Mouse (Mus musculus): ENCODE data around the gene Fscn3. TPM values are rescaled to one million over a fixed set of nuclear protein-coding genes. Genes with fewer than 3 reads are reported as not detected.

Fscn3 gene
- polyA plus RNA-seq, 1 experiment from 2014 or later, result not detected

DNA sequence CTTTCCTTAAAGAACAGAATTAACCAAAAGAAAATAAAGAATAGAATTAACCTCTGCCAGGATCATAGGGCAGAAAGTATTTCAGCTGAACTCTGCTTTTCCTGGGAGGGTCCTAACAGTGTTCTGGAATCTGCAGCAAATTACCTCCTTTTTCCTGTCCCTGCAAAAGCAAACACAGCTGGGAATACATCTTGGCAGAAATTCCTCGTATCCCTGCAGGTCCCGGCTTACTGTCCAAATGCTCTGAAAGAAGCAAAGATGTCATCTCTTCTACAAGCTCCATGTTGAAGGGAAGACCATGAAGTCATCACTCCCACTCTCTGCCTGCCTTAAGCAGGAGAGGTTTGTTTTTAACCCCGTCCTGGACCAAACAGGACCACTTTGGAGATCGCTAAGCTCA lies 10.6 kb upstream of the Fscn3 start:
- H3K36me3 ChIP-seq, result peaks cover 38% of the 10 kb centered on the region
- no peak overlapping the region for H3K4me3 ChIP-seq
- no peak for ATAC-seq (ENCODE audit: insufficient number of reproducible peaks, low FRiP score, low TSS enrichment, low read depth)
- no peak overlapping the region for H3K4me2 ChIP-seq
- no peak overlapping the region for H3K27ac ChIP-seq
- no peak overlapping the region for H3K9ac ChIP-seq
- peaks cover 27% of the 10 kb centered on the region for H3K4me1 ChIP-seq
- WGBS, result 74% methylated on average over 4 of the region's 4 CpGs
- H3K9me3 ChIP-seq, result no peaks in the 10 kb centered on the region
- H3K27me3 ChIP-seq, result no peaks in the 10 kb centered on the region

DNA sequence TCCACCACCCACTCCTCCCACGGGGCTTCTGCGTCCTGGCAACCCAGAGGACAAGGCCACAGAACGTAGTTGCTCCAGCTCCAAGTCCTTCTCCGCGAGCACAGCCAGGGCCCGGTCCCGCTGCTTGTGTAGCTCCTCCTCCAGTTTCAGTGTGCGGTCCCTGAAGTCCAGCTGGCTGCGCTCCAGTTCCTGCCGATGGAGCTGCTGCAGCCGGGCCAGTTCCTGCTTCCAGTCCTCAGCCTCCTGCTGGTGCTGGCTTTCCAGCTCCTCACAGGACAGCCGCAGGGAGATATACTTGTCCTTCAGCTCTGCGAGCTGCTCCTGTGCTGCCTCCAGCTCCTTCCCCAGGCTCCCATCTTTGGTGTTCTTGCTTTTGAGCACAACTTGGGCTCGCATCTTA lies 9.1 kb upstream of the Fscn3 start:
- no peak overlapping the region for H3K4me2 ChIP-seq
- 90% methylated on average over 14 of the region's 14 CpGs for WGBS
- no peak overlapping the region for H3K9ac ChIP-seq
- no peaks in the 10 kb centered on the region for H3K27me3 ChIP-seq
- no peaks in the 10 kb centered on the region for H3K9me3 ChIP-seq
- no peak for ATAC-seq (ENCODE audit: insufficient number of reproducible peaks, low FRiP score, low TSS enrichment, low read depth)
- no peak overlapping the region for H3K4me3 ChIP-seq
- H3K36me3 ChIP-seq, result peaks cover 38% of the 10 kb centered on the region
- H3K4me1 ChIP-seq, result peaks cover 32% of the 10 kb centered on the region
- no peak overlapping the region for H3K27ac ChIP-seq

DNA sequence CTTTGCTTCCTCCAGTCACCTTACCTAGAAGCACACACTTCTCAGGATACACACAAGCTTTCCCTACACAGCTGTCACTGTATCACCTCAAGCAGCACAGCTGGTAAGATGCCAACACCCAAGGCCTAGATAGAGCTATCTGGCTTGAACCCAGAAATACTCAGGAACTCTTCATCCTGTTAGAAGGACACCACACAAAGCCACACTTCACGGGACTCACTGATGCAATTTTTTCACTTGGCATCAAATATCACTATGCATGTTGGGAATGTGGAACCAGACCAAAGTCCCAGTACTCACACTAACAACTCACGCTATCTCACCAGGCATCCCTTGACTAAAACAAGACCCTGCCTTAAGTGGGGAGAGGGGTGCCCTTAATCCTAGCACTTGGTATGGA lies 7.9 kb upstream of the Fscn3 start:
- Histone ChIP-seq H3K27ac (no peak overlapping the region), H3K27me3 (no peaks in the 10 kb centered on the region), H3K9ac (no peak overlapping the region), H3K4me3 (0 out of 2 replicates have a peak overlapping the region, but pooled peaks have one; percentile 76), H3K36me3 (peaks cover 35% of the 10 kb centered on the region), H3K4me2 (peak overlapping the region; percentile 87; the same call in 1 of the 2 replicates), H3K9me3 (no peaks in the 10 kb centered on the region), H3K4me1 (peaks cover 37% of the 10 kb centered on the region)
- 66% methylated on average over 2 of the region's 2 CpGs for WGBS
- no peak for ATAC-seq (ENCODE audit: insufficient number of reproducible peaks, low FRiP score, low TSS enrichment, low read depth)

DNA sequence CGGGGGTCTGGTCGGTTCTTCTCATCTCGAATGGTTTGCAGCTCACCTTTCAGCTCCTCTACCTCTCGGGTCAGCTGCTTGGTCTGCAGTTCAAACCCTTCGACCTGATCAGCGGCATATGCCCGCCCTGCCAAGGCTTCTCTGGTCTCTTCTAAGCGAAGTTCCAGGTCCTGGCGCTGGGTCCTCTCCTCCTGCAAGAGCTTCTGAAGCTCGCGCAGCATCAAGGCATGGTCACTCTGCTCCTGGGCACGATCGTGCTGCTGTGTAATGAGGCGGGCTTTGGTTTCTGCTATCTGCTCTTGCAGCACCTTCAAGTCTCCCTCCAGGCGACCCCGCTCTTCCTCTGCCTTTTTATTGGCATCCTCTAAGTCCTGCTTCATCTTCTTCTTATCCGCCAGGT lies 7.2 kb upstream of the Fscn3 start:
- Histone ChIP-seq H3K27ac (no peak overlapping the region), H3K9ac (no peak overlapping the region), H3K4me1 (peaks cover 43% of the 10 kb centered on the region), H3K4me2 (peak overlapping the region; percentile 87), H3K4me3 (peak overlapping the region; percentile 76), H3K27me3 (no peaks in the 10 kb centered on the region), H3K36me3 (peaks cover 33% of the 10 kb centered on the region), H3K9me3 (no peaks in the 10 kb centered on the region)
- ATAC-seq (ENCODE audit: insufficient number of reproducible peaks, low FRiP score, low TSS enrichment, low read depth), result no peak
- 77% methylated on average over 17 of the region's 17 CpGs for WGBS

DNA sequence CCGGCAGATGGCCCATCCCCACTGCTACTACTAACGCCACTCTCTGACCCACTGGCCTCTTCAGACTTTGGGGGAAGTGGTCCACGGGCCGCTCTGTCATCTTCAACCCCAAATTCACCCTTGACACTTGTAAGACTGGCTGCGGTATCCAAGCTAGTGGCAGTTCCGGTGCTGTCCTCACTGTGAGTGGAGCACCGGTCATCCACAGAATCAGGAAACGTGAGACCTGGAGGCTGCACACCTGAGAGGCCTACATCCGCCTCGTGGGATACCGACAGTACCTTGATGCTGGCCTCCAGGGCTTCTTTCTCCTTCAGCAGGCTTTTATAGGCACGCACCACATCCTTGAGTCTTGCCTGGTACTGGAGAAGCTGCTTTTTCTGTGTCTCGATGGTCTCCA lies 6.7 kb upstream of the Fscn3 start:
- ATAC-seq (ENCODE audit: insufficient number of reproducible peaks, low FRiP score, low TSS enrichment, low read depth), result no peak
- H3K9ac ChIP-seq, result peak overlapping the region; percentile 53
- H3K9me3 ChIP-seq, result no peaks in the 10 kb centered on the region
- H3K4me2 ChIP-seq, result peak overlapping the region; percentile 87
- H3K27me3 ChIP-seq, result no peaks in the 10 kb centered on the region
- peaks cover 31% of the 10 kb centered on the region for H3K36me3 ChIP-seq
- H3K27ac ChIP-seq, result peak overlapping the region; percentile 65
- WGBS, result 20% methylated on average over 13 of the region's 13 CpGs
- H3K4me1 ChIP-seq, result peaks cover 45% of the 10 kb centered on the region
- peak overlapping the region; percentile 76 for H3K4me3 ChIP-seq

DNA sequence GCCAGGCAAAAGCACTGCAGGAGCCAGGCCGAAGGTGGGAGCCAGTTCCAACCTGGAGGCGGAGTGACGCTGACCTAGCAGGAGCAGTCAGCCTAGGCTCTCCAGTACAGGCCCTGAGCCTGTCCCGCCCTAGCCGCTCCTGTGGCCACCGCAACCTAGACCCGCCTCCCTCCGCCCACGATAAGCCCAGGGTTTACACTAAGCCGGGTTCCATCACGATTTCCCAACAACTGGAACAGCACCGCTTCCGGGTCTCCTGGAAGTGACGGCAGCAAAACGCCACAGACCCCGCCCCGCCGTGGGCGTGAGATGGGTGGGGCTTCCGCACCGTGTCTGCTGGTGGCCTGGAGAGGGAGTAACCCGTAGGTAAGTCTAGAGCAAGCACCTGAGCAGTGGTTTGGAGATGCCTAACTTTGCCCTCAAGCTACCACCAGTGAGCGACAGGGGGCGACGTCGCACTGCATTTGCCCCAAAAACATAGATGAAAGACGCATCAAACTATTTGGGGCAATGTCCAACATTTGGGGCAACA lies 6.1 kb upstream of the Fscn3 start:
- peak overlapping the region; percentile 87 for H3K4me2 ChIP-seq
- H3K9ac ChIP-seq, result peak overlapping the region; percentile 53
- H3K4me3 ChIP-seq, result peak overlapping the region; percentile 76
- no peaks in the 10 kb centered on the region for H3K9me3 ChIP-seq
- peaks cover 37% of the 10 kb centered on the region for H3K36me3 ChIP-seq
- no peaks in the 10 kb centered on the region for H3K27me3 ChIP-seq
- peak overlapping the region; percentile 65 for H3K27ac ChIP-seq
- 1% methylated on average over 27 of the region's 27 CpGs for WGBS
- ATAC-seq (ENCODE audit: insufficient number of reproducible peaks, low FRiP score, low TSS enrichment, low read depth), result peak; percentile 86
- peaks cover 45% of the 10 kb centered on the region for H3K4me1 ChIP-seq

DNA sequence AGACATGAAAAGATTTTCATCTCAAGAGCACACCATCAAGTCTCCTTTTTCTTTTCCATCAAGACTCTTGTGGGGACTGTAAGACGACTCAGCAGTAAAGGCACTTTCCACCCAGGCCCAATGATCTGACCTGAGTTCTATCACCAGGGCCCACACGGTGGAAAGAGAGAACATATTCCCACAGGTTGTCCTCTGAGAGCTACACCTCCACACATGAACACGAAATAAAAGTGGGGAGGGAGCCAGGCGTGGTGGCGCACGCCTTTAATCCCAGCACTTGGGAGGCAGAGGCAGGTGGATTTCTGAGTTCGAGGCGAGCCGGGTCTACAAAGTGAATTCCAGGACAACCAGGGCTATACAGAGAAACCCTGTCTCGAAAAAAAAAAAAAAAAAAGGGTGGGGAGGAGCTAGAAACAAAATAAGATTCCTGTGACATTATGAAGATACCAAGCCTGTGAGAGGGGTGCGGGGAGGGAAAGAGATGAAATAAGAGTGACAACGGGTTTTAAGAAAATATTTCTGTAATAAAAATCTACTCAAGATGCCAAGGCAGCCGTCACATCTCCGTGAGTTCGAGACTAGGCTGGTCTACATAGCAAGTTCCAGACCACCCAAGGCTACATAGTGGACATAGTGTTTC lies 4.8 kb upstream of the Fscn3 start:
- peaks cover 33% of the 10 kb centered on the region for H3K36me3 ChIP-seq
- peaks cover 41% of the 10 kb centered on the region for H3K4me1 ChIP-seq
- H3K9me3 ChIP-seq, result no peaks in the 10 kb centered on the region
- no peak overlapping the region for H3K9ac ChIP-seq
- H3K4me2 ChIP-seq, result peak overlapping the region; percentile 58; the same call in 1 of the 2 replicates
- H3K27me3 ChIP-seq, result no peaks in the 10 kb centered on the region
- no peak for ATAC-seq (ENCODE audit: insufficient number of reproducible peaks, low FRiP score, low TSS enrichment, low read depth)
- 66% methylated on average over 15 of the region's 15 CpGs for whole genome bisulfite sequencing
- H3K27ac ChIP-seq, result peak overlapping the region; percentile 79
- H3K4me3 ChIP-seq, result peak overlapping the region; percentile 95

DNA sequence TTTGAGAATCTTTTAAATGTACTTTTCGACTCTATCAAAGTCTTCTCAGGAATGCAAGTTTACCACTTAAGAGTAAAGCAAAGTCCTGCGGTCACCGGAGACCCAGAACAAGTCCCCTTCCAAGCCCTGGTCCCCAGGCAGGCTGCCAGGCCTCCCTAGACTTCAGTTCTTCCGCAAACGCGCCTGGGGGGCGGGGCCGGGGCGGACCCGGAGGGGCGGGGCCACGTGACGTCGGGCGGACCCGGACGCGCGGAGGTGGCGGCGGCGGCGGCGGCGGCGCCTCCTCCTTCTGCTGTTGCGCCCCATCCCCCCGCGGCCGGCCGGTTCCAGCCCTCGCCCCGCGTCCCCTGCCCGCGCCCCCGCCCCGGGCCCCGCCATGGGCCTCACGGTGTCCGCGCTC lies 4.3 kb upstream of the Fscn3 start, which contains the start of gene Arf5:
Gene Arf5, plus strand, starts transcription at position 248 of the 400 bp plus-strand sequence.
- Histone ChIP-seq H3K9ac (peak within 1 kb of the TSS; percentile 98), H3K36me3 (peaks cover 28% of the 10 kb centered on the region), H3K9me3 (no peaks in the 10 kb centered on the region), H3K27ac (peak within 1 kb of the TSS; percentile 79), H3K4me1 (peaks cover 41% of the 10 kb centered on the region), H3K4me2 (peak within 1 kb of the TSS; percentile 58), H3K4me3 (peak within 1 kb of the TSS; percentile 95), H3K27me3 (no peaks in the 10 kb centered on the region)
- WGBS, result under 1% methylated on average over 28 of the region's 42 CpGs
- ATAC-seq (ENCODE audit: insufficient number of reproducible peaks, low FRiP score, low TSS enrichment, low read depth), result peak; percentile 66

DNA sequence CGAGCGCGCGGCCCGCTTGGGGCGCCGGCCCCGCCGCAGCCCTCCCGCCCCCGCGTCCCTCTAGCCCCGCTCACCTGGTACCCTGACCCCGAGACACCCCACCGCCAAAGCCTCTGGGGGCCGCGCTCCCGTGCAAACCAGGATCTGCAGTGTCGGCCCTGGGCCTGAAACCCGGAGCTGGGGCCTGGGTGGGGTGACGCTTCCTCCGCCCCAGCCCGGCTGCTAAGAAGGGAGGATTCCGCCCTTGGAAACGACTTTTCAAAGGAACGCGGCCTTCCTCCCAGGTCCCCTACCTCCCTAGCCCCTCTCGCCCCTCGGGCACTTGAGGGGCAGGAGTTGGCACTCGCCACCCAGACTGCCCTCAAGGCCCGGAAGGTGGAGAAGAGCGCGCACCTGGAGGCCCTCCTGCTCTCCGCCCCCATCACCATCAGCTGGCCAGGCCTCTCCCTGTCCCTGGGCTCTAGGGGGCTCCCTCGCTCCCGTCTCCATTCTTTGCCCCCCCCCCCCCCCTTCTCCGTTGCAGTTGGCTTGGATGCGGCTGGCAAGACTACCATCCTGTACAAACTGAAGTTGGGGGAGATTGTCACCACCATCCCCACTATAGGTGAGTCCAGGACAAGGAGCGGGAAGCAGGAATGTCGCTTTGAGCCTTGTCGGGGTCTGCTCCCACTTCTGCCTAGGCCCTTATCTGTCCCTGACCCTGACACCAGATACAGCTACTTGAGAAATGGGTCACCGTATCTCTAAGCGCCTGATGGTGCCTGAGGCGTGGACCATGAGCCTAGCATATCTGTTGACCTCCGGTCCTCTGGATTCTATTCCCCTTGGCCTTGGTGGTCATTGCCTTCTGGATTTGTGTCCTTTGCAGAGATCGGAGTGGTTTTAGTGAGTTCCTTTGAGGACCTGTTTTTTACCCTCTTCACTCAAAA lies 3.6 kb upstream of the Fscn3 start:
- no peaks in the 10 kb centered on the region for H3K27me3 ChIP-seq
- WGBS, result 9% methylated on average over 46 of the region's 46 CpGs
- peaks cover 39% of the 10 kb centered on the region for H3K4me1 ChIP-seq
- peak overlapping the region; percentile 98 for H3K9ac ChIP-seq
- peak; percentile 16; the same call in 1 of the 2 replicates for ATAC-seq (ENCODE audit: insufficient number of reproducible peaks, low FRiP score, low TSS enrichment, low read depth)
- peak overlapping the region; percentile 95 for H3K4me3 ChIP-seq
- peak overlapping the region; percentile 58 for H3K4me2 ChIP-seq
- no peaks in the 10 kb centered on the region for H3K9me3 ChIP-seq
- peaks cover 21% of the 10 kb centered on the region for H3K36me3 ChIP-seq
- peak overlapping the region; percentile 79 for H3K27ac ChIP-seq

DNA sequence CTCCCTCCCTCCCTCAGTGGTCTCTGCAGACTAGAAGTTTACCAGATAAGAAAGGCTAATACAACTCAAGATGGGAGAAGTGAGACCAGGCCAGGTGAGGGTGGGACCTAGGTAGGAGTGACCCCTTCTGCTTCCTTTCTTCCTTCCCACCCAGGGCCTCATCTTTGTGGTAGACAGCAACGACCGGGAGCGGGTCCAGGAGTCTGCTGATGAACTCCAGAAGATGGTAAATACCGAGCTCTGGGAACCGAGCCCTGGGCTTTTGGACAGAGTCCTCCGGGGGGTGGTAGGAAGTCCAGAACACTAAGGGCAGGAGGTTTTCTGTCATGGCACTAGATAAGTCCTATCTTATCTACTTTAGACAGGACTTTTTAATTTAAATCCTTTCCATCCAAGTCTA lies 2.6 kb upstream of the Fscn3 start:
- 73% methylated on average over 6 of the region's 6 CpGs for WGBS

DNA sequence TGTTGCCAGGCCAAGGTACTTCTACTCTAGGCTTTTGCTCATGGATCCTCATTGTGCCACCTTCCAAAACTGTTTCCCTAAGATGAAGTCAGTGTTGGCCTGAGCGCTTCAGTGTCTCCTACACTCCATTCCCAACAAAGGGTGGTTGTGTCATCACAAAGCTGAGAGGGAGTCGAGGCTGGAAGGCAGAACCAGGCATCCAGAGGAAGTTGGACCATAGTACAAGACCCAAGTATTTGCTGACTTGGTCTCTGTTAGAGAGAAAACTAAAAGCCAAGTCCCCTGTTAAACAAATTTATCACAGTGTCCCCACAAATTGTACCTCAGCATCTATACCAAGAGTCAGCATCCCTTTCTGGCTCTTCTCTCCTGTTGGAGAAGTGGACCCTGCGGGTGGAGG lies 701 bp downstream of the Fscn3 start, which contains the start of gene Gcc1:
Gene Gcc1, minus strand, starts transcription at position 101 of the 400 bp plus-strand sequence.
- 83% methylated on average over 3 of the region's 3 CpGs for WGBS
- Histone ChIP-seq H3K27me3 (no peaks in the 10 kb centered on the region), H3K4me1 (peaks cover 14% of the 10 kb centered on the region)

More for the DNA sequence above, 2.6 kb upstream of the Fscn3 start:
- Histone ChIP-seq H3K4me3 (no peak overlapping the region), H3K36me3 (peaks cover 18% of the 10 kb centered on the region), H3K9ac (no peak overlapping the region), H3K9me3 (no peaks in the 10 kb centered on the region), H3K27me3 (no peaks in the 10 kb centered on the region), H3K4me2 (peak overlapping the region; percentile 58), H3K4me1 (peaks cover 33% of the 10 kb centered on the region), H3K27ac (no peak overlapping the region)
- ATAC-seq (ENCODE audit: insufficient number of reproducible peaks, low FRiP score, low TSS enrichment, low read depth), result no peak

More for the DNA sequence above, 701 bp downstream of the Fscn3 start, which contains the start of gene Gcc1:
- Histone ChIP-seq H3K9me3 (no peaks in the 10 kb centered on the region), H3K4me2 (no peak within 1 kb of the TSS), H3K27ac (no peak within 1 kb of the TSS), H3K36me3 (peaks cover 18% of the 10 kb centered on the region), H3K4me3 (no peak within 1 kb of the TSS), H3K9ac (no peak within 1 kb of the TSS)
- no peak for ATAC-seq (ENCODE audit: insufficient number of reproducible peaks, low FRiP score, low TSS enrichment, low read depth)
